Mouse (Mus musculus): ENCODE measurements around the gene Sh3yl1. TPM values are rescaled to one million over a fixed set of nuclear protein-coding genes. Genes with fewer than 3 reads are reported as not detected.

Gene Sh3yl1
- polyA plus RNA-seq (2014; fragmentation: Nextera tagmentation; extraction: Ambion mirVana), result 26.9 and 29.1 TPM in 2 replicates

DNA sequence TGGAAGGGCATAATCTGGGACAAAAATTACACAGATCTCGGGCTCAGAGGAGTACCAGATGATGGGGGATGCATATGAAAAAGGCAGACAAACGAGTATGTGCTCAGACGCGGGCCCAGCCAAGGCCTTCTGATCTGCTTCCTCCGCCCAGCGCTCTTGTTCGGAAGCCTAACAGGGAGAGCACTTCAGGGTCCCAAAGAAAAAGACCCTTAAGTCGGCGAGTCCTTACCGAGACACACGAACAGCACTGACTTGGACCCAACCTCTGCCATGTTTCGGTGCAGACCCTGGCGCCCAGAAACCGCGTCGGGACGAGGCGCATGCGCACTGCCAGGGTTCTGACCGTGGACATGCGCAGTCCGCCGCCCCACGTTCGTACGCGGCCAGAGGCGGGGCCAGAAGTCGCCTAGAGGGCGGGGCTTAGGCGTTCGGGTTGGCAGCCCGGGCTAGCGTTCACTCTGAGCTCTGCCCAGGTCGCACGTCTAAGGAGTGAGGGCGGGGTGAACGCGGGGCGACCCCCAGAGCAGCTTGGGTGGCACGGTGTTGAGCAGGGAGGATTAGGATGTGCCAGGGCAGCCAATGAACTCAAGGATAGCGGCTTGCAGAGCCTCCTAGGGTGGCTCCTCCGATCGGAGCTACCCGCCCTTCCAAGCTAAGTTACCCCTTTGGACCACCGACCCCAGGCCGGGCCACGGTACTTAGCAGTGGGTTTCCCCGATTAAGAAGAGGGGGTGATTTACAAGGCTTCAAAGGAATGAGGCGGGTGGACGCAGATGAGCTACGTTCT, at the start of gene Sh3yl1, which contains the start of gene Acp1:
Gene Sh3yl1 (plus strand): TSS at position 408 of the 787 bp plus-strand sequence.
Gene Acp1 (minus strand): TSS at position 329 of the 787 bp plus-strand sequence.
- ATAC-seq (ENCODE audit: low FRiP score), result peak; percentile 97

DNA sequence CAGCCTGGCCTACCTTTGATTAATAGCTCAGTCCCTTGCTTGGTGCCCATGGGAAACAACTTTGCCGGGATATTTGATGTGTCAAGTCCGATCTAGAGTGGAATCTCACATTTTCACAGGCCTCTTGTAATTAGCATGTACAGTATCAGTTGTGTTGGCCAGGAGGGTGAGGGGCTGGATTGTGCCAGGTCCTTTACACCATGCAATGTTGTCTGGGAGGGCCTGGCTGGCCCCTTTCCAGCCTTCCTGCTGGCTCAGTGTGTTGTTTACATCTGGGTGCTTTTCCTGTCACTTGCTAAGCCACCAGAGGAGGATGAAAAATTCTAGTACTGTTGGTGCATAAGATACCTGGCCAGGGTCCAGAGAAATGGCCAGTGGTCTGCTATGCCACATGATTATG, 47.1 kb upstream of the Sh3yl1 start:
- ATAC-seq (ENCODE audit: low FRiP score) (no peak), DNase-seq (ENCODE audit: low spot score) (no peak)
- Histone ChIP-seq H3K4me1 (replicated peaks; ENCODE audit: control insufficient read depth, insufficient read depth, low read length) (no peaks in the 10 kb centered on the region), H3K4me2 (replicated peaks; ENCODE audit: low read depth, low read length) (no peak overlapping the region), H3K9ac (ENCODE audit: low read depth, low read length) (no peak overlapping the region), H3K4me3 (ENCODE audit: low read depth, low read length) (no peak overlapping the region), H3K27ac (ENCODE audit: low read depth, low read length) (no peak overlapping the region), H3K36me3 (ENCODE audit: control insufficient read depth, insufficient read depth, low read length) (no peaks in the 10 kb centered on the region), H3K27me3 (ENCODE audit: control insufficient read depth, insufficient read depth, low read length) (no peaks in the 10 kb centered on the region), H3K9me3 (ENCODE audit: control insufficient read depth, low read length) (no peaks in the 10 kb centered on the region)
- 87% methylated on average over 2 of the region's 2 CpGs for WGBS

More for the DNA sequence above, at the start of gene Sh3yl1, which contains the start of gene Acp1:
- DNase-seq (ENCODE audit: low spot score), result peak; percentile 97
- Histone ChIP-seq H3K9me3 (ENCODE audit: control insufficient read depth, low read length) (no peaks in the 10 kb centered on the region), H3K4me1 (replicated peaks; ENCODE audit: control insufficient read depth, insufficient read depth, low read length) (no peaks in the 10 kb centered on the region; the same call in 1 of the 2 replicates), H3K4me3 (ENCODE audit: low read depth, low read length) (peak within 1 kb of the TSS; percentile 72), H3K36me3 (ENCODE audit: control insufficient read depth, insufficient read depth, low read length) (no peaks in the 10 kb centered on the region), H3K4me2 (replicated peaks; ENCODE audit: low read depth, low read length) (peak within 1 kb of the TSS; percentile 95), H3K27me3 (ENCODE audit: control insufficient read depth, insufficient read depth, low read length) (no peaks in the 10 kb centered on the region), H3K27ac (ENCODE audit: low read depth, low read length) (no peak within 1 kb of the TSS), H3K9ac (ENCODE audit: low read depth, low read length) (peak within 1 kb of the TSS; percentile 84)
- WGBS, result under 1% methylated on average over 51 of the region's 52 CpGs

DNA sequence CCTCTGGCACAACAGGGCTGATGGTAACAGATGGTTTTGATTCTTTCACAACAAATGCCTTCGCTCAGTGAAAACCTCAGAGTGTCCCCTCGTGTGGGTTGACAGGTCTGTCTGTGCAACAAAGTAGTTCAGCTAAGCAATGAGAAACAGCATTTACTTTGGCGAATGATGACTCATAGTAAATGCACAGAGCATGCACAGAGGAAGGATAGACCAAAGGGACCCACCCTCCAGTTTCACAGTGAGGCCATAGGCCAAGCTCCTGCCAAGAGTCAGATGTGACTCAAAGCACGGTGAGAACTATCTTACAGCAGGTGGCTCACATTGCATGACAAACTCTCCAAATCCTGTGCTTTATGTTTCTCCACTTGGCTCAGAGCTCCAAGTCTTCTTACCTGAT, 45.7 kb upstream of the Sh3yl1 start:
- H3K9me3 ChIP-seq (ENCODE audit: control insufficient read depth, low read length), result no peaks in the 10 kb centered on the region
- ATAC-seq (ENCODE audit: low FRiP score) (no peak), DNase-seq (ENCODE audit: low spot score) (no peak)
- H3K4me1 ChIP-seq (replicated peaks; ENCODE audit: control insufficient read depth, insufficient read depth, low read length), result no peaks in the 10 kb centered on the region
- H3K4me3 ChIP-seq (ENCODE audit: low read depth, low read length), result no peak overlapping the region
- no peak overlapping the region for H3K4me2 ChIP-seq (replicated peaks; ENCODE audit: low read depth, low read length)
- H3K9ac ChIP-seq (ENCODE audit: low read depth, low read length), result no peak overlapping the region
- WGBS, result 71% methylated on average over 4 of the region's 4 CpGs
- H3K27ac ChIP-seq (ENCODE audit: low read depth, low read length), result no peak overlapping the region
- no peaks in the 10 kb centered on the region for H3K36me3 ChIP-seq (ENCODE audit: control insufficient read depth, insufficient read depth, low read length)
- H3K27me3 ChIP-seq (ENCODE audit: control insufficient read depth, insufficient read depth, low read length), result no peaks in the 10 kb centered on the region

DNA sequence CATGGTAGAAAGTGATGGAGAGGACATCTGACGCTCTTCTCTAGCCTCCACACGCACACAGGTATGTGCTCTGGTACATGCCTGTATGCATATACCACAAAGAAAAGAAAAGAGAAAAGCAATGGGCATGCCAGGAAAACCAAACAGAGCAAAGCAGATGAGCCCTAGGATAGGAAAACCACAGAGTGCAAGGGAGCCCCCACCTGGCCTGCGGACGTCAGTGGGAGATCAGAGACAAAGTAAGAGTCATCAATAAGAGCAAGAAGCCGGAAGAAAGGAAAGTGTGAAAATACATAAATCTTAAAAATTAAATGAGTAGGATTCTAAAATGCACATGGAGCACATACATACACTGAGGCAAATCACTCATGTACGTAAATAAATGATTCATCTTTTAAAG, 32.0 kb upstream of the Sh3yl1 start:
- Histone ChIP-seq H3K9me3 (ENCODE audit: control insufficient read depth, low read length) (no peaks in the 10 kb centered on the region), H3K4me3 (ENCODE audit: low read depth, low read length) (no peak overlapping the region), H3K27ac (ENCODE audit: low read depth, low read length) (no peak overlapping the region), H3K27me3 (ENCODE audit: control insufficient read depth, insufficient read depth, low read length) (peaks cover 20% of the 10 kb centered on the region), H3K4me2 (replicated peaks; ENCODE audit: low read depth, low read length) (no peak overlapping the region), H3K36me3 (ENCODE audit: control insufficient read depth, insufficient read depth, low read length) (no peaks in the 10 kb centered on the region), H3K9ac (ENCODE audit: low read depth, low read length) (no peak overlapping the region), H3K4me1 (replicated peaks; ENCODE audit: control insufficient read depth, insufficient read depth, low read length) (no peaks in the 10 kb centered on the region)
- 67% methylated on average over 6 of the region's 6 CpGs for WGBS
- DNase-seq (ENCODE audit: low spot score) (no peak), ATAC-seq (ENCODE audit: low FRiP score) (no peak)

DNA sequence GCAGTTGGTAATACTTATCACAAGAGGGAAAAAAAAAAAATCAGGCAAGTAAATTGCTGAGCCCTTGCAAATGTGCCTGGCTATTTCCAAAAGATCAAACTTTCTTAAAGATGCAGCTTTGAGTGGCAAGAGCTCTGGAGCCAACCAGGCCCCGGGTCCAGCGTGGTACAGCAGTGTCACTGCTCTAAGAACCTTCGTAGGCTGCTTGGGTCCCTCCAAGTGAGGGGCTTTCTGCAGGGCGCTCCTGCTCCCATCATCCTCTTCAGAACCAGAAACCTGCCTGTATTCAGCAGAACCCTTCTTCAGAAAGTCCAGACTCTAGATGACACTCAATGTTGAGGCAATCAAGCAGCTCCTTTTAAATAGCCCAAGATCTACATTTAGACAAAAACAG, 27.9 kb upstream of the Sh3yl1 start:
- no peak overlapping the region for H3K27ac ChIP-seq (ENCODE audit: low read depth, low read length)
- no peaks in the 10 kb centered on the region for H3K36me3 ChIP-seq (ENCODE audit: control insufficient read depth, insufficient read depth, low read length)
- ATAC-seq (ENCODE audit: low FRiP score) (no peak), DNase-seq (ENCODE audit: low spot score) (peak; percentile 44)
- H3K9me3 ChIP-seq (ENCODE audit: control insufficient read depth, low read length), result no peaks in the 10 kb centered on the region
- WGBS, result 25% methylated on average over 4 of the region's 4 CpGs
- peak overlapping the region; percentile 99 for H3K4me2 ChIP-seq (replicated peaks; ENCODE audit: low read depth, low read length)
- H3K27me3 ChIP-seq (ENCODE audit: control insufficient read depth, insufficient read depth, low read length), result peaks cover 30% of the 10 kb centered on the region
- peak overlapping the region; percentile 27; the same call in 1 of the 2 replicates for H3K9ac ChIP-seq (ENCODE audit: low read depth, low read length)
- no peaks in the 10 kb centered on the region for H3K4me1 ChIP-seq (replicated peaks; ENCODE audit: control insufficient read depth, insufficient read depth, low read length)
- H3K4me3 ChIP-seq (ENCODE audit: low read depth, low read length), result peak overlapping the region; percentile 50

DNA sequence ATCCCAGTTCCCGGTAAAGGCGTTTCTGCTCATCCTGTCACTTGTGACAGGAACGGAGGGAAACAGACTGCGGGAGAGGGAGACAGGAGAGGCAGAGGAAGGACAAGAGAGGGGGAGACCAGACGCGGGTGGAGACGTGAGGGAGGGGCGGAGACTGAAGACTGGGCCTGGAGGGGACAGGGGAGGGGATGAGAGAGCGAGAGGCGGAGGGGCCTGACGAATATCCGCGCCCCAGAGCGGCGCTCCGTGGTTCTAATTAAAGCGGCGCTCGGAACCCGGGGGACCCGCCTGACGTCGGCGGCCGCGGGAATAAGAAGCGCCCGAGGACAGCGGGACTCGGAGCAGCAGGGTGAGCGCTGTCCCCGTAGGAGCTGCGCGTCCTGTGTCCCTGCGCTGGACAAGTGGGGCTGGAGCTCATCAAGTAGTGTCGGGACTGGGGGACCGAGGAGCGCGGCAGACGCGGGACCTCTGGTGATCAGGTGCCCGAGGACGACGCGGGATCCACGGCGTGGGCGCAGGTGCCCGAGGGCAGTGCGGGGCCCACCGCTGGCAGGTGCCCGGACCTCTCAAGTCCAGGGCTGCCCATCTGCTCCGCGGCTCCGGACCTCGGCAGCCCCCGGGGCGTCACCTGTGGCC, 27.4 kb upstream of the Sh3yl1 start, which contains the start of gene Alkal2:
Gene Alkal2 (plus strand): TSS at position 337 of the 636 bp plus-strand sequence.
- Histone ChIP-seq H3K4me3 (ENCODE audit: low read depth, low read length) (peak within 1 kb of the TSS; percentile 50), H3K9ac (ENCODE audit: low read depth, low read length) (peak within 1 kb of the TSS; percentile 27; the same call in 1 of the 2 replicates), H3K9me3 (ENCODE audit: control insufficient read depth, low read length) (no peaks in the 10 kb centered on the region), H3K36me3 (ENCODE audit: control insufficient read depth, insufficient read depth, low read length) (no peaks in the 10 kb centered on the region), H3K4me2 (replicated peaks; ENCODE audit: low read depth, low read length) (peak within 1 kb of the TSS; percentile 99), H3K27ac (ENCODE audit: low read depth, low read length) (no peak within 1 kb of the TSS), H3K27me3 (ENCODE audit: control insufficient read depth, insufficient read depth, low read length) (peaks cover 30% of the 10 kb centered on the region), H3K4me1 (replicated peaks; ENCODE audit: control insufficient read depth, insufficient read depth, low read length) (no peaks in the 10 kb centered on the region)
- ATAC-seq (ENCODE audit: low FRiP score) (peak; percentile 75), DNase-seq (ENCODE audit: low spot score) (peak; percentile 63)
- under 1% methylated on average over 43 of the region's 58 CpGs for WGBS

DNA sequence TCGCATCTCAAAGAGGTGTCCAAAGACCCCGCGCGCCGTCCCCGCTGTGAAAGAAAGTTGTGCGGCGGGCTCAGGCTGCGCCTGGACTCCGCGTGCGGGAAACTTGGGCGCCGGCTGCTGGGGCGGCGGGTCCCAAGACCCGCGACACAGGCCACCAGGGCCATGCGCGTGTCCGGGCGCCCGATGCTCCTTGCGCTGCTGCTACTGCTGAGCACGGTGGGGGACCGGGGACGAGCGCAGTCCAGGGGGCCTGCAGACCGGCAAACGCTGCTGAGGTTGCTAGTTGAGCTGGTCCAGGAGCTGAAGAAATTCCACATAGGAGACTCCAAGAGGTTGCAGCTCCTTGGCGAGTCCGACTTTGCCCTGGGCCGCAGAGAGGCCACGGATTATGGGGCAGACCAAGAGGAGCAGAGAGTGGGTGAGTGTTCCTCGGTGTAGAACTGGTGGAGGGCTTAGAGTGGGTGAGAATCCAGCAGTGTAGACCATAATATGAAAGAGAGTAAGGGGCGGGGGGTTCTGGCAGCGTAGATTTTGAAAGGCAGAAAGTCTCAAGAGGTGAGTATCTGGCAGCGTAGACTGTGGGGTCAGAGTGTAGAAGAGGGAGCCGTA, 26.7 kb upstream of the Sh3yl1 start:
- Histone ChIP-seq H3K36me3 (ENCODE audit: control insufficient read depth, insufficient read depth, low read length) (no peaks in the 10 kb centered on the region), H3K4me3 (ENCODE audit: low read depth, low read length) (peak overlapping the region; percentile 50), H3K9ac (ENCODE audit: low read depth, low read length) (peak overlapping the region; percentile 27; the same call in 1 of the 2 replicates), H3K27ac (ENCODE audit: low read depth, low read length) (no peak overlapping the region), H3K4me1 (replicated peaks; ENCODE audit: control insufficient read depth, insufficient read depth, low read length) (no peaks in the 10 kb centered on the region), H3K27me3 (ENCODE audit: control insufficient read depth, insufficient read depth, low read length) (peaks cover 30% of the 10 kb centered on the region), H3K9me3 (ENCODE audit: control insufficient read depth, low read length) (no peaks in the 10 kb centered on the region), H3K4me2 (replicated peaks; ENCODE audit: low read depth, low read length) (peak overlapping the region; percentile 99)
- WGBS, result 9% methylated on average over 39 of the region's 39 CpGs
- DNase-seq (ENCODE audit: low spot score), result peak; percentile 57
- peak; percentile 71 for ATAC-seq (ENCODE audit: low FRiP score)

DNA sequence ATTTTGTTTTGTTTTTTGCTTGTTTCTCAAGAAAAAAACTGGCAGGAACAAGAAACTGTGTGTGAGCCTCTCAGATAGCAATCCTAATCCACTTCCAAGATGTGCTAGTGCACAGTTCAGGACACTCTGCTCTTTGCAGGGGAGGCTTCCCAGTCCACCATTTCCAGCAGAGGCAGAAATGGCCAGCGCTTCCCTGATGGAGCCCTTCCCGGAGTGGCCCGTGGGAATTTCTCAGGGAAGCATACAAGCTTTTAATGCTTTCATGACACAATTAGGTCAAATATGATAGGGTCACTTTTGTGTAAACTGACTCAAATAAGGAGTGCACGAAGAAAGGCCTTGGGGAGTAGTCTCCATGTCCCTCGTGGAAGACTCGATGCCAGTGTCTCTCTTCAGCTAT, 25.6 kb upstream of the Sh3yl1 start:
- no peaks in the 10 kb centered on the region for H3K36me3 ChIP-seq (ENCODE audit: control insufficient read depth, insufficient read depth, low read length)
- H3K4me3 ChIP-seq (ENCODE audit: low read depth, low read length), result no peak overlapping the region
- 82% methylated on average over 6 of the region's 6 CpGs for WGBS
- ATAC-seq (ENCODE audit: low FRiP score) (no peak), DNase-seq (ENCODE audit: low spot score) (no peak)
- H3K9me3 ChIP-seq (ENCODE audit: control insufficient read depth, low read length), result no peaks in the 10 kb centered on the region
- no peak overlapping the region for H3K27ac ChIP-seq (ENCODE audit: low read depth, low read length)
- no peaks in the 10 kb centered on the region for H3K4me1 ChIP-seq (replicated peaks; ENCODE audit: control insufficient read depth, insufficient read depth, low read length)
- H3K27me3 ChIP-seq (ENCODE audit: control insufficient read depth, insufficient read depth, low read length), result peaks cover 30% of the 10 kb centered on the region
- no peak overlapping the region for H3K4me2 ChIP-seq (replicated peaks; ENCODE audit: low read depth, low read length)
- H3K9ac ChIP-seq (ENCODE audit: low read depth, low read length), result no peak overlapping the region

Measured in hindbrain, embryonic 11.5 days (tissue).